Mouse (Mus musculus) erythroblast, embryonic 14.5 days (primary cell): ENCODE results near the gene Pld4. TPM values are rescaled to one million over a fixed set of nuclear protein-coding genes. Genes with fewer than 3 reads are reported as not detected.

ENCODE experiments used
- H3K27me3 ChIP-seq: 2 replicates; pipeline ENCODE4 v1.6.1; 2012; ENCODE audit warnings: inconsistent platforms; ENCODE audit not compliant: control insufficient read depth
- H3K36me3 ChIP-seq: 2 replicates; pipeline ENCODE4 v1.6.1; 2012; ENCODE audit warnings: mild to moderate bottlenecking, inconsistent platforms; ENCODE audit not compliant: control insufficient read depth
- H3K4me1 ChIP-seq: 2 replicates; pipeline ENCODE4 v1.6.1; 2012; ENCODE audit warnings: inconsistent platforms; ENCODE audit not compliant: control insufficient read depth
- H3K4me3 ChIP-seq: replicated peaks from 2 replicates; pipeline ENCODE3; 2012; ENCODE audit warnings: moderate library complexity, mild to moderate bottlenecking, inconsistent platforms
- H3K9me3 ChIP-seq: 2 replicates; pipeline ENCODE4 v1.6.1; 2012; ENCODE audit warnings: low read length, inconsistent platforms, mixed read lengths; ENCODE audit not compliant: control insufficient read depth
- GATA1 ChIP-seq: IDR thresholded peaks from 2 replicates; pipeline ENCODE4 v1.6.1; 2012; ENCODE audit warnings: low read length, inconsistent platforms, mixed read lengths
- TAL1 ChIP-seq: IDR thresholded peaks from 3 replicates; pipeline ENCODE4 v1.6.1; 2012; ENCODE audit warnings: low read length, inconsistent platforms, mixed read lengths
- polyA plus RNA-seq: library from polyadenylated mRNA; stranded (reverse); fragments of >175 nt; gene quantifications from 2 replicates; pipeline ENCODE4 v1.2.3, GENCODE M21; 2012

The Pld4 gene
- polyA plus RNA-seq, 1 experiment = 0.24 TPM

DNA sequence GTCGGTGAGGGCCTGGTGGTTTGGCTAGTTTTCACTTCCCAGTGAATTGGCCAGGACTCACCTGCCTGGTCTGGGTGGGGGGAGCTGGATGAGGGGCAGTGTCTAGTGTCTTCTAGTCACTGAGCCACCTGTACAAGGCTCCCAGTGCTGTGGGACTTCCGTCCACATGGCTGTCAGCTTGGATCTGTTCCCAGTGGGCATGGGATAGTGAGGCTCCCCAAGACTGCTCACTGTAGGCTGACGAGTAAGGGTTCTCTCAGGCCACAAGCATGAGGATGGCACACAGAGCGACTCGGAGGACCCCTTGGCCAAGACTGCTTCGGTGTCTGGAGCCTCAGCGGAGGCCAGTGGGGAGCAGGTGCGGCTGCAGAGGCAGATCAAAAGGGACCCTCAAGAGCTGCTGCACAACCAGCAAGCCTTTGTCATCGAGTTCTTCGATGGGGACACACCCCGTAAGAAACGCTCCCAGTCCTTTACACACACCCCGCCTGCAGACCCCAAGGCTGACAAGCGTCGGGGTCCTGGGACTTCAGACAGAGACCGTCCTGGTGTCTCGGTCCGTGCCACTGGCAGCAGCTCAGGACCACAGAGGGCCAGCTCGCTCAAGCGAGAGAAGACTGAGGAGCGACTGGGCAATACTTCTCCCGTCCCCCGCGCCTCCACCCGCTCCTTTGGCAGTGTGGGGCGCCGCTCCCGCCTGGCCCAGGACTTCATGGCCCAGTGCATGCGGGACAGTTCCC, 24.4 kb upstream of the Pld4 start:
- Histone ChIP-seq H3K4me3 (no peak overlapping the region), H3K27me3 (no peaks in the 10 kb centered on the region), H3K36me3 (peaks cover 22% of the 10 kb centered on the region; the same call in 1 of the 2 replicates), H3K4me1 (no peaks in the 10 kb centered on the region), H3K9me3 (no peaks in the 10 kb centered on the region)
- TF ChIP-seq GATA1 = no peak
- no peak for TF ChIP-seq TAL1

GRCm38 (mm10) chr12:112736636-112736925, 23.9 kb upstream of the Pld4 start:
- Histone ChIP-seq H3K4me3 (no peak overlapping the region), H3K27me3 (no peaks in the 10 kb centered on the region), H3K4me1 (no peaks in the 10 kb centered on the region), H3K9me3 (no peaks in the 10 kb centered on the region), H3K36me3 (peaks cover 18% of the 10 kb centered on the region; the same call in 1 of the 2 replicates)
- TF ChIP-seq TAL1 (no peak), GATA1 (no peak)

DNA sequence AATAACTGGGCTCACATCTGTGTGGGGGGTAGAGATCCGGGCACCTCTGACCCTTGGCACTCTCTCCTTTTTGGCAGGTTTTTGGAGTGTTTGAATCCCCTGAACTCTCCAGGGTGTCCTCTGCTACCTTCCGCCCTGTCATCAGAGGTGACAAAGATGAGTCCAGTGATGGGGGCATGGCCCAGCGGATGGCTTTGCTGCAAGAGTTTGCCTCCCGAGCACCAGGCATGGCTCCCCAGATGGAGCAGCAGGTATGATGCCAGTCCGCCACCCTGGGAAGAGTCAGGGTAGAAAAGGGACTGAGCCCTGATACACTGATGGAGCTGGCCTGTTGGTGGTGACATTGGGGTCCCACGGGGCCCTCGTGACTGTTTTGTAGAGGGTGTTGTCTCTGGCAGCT, 23.4 kb upstream of the Pld4 start:
- no peaks in the 10 kb centered on the region for H3K27me3 ChIP-seq

GRCm38 (mm10) chr12:112737761-112738160, 22.7 kb upstream of the Pld4 start:
- no peaks in the 10 kb centered on the region for H3K9me3 ChIP-seq
- no peaks in the 10 kb centered on the region for H3K27me3 ChIP-seq
- H3K4me1 ChIP-seq = no peaks in the 10 kb centered on the region
- H3K4me3 ChIP-seq = no peak overlapping the region
- peaks cover 16% of the 10 kb centered on the region; the same call in 1 of the 2 replicates for H3K36me3 ChIP-seq
- TF ChIP-seq GATA1 (no peak), TAL1 (no peak)

More for the DNA sequence above, 23.4 kb upstream of the Pld4 start:
- H3K4me1 ChIP-seq = no peaks in the 10 kb centered on the region
- H3K4me3 ChIP-seq = no peak overlapping the region
- peaks cover 18% of the 10 kb centered on the region; the same call in 1 of the 2 replicates for H3K36me3 ChIP-seq
- H3K9me3 ChIP-seq = no peaks in the 10 kb centered on the region
- TF ChIP-seq TAL1 = no peak
- no peak for TF ChIP-seq GATA1

DNA sequence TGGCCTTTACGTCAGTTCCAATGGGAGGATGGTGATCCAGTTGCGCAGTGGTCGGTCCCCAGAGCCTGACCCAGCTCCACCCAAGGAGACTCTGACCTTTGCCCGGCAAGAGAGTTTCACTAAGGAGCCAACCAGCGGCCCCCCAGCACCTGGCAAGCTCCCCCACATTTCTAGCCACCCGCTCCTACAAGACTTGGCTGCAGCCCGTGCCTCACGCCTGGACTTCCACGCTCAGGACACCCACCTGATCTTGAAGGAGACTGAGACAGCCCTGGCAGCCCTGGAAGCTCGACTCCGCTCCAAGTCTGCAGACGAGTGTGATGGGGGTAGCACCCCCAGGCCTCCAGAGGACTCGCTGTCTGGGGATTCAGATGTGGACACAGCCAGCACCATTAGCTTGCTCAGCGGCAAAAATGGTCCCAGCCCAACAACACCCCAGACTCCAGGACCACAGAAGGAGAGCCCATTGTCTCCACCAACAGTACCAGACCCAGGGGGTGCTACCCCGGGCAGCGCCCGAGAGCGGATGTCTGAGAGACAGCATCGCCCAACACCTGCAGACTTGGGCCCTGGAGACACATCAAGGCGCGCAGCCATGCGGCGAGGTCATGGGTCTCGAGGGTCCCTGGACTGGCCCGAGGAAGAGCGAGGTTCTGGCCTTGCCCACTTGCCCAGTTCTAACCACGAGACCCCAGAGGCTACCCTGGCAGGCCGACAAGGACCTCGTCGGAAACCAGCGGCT, 22.0 kb upstream of the Pld4 start:
- no peaks in the 10 kb centered on the region; the same call in 1 of the 2 replicates for H3K4me1 ChIP-seq
- peaks cover 13% of the 10 kb centered on the region; the same call in 1 of the 2 replicates for H3K36me3 ChIP-seq
- no peak overlapping the region for H3K4me3 ChIP-seq
- H3K27me3 ChIP-seq = no peaks in the 10 kb centered on the region
- TF ChIP-seq GATA1 (no peak), TAL1 (no peak)
- H3K9me3 ChIP-seq = no peaks in the 10 kb centered on the region

DNA sequence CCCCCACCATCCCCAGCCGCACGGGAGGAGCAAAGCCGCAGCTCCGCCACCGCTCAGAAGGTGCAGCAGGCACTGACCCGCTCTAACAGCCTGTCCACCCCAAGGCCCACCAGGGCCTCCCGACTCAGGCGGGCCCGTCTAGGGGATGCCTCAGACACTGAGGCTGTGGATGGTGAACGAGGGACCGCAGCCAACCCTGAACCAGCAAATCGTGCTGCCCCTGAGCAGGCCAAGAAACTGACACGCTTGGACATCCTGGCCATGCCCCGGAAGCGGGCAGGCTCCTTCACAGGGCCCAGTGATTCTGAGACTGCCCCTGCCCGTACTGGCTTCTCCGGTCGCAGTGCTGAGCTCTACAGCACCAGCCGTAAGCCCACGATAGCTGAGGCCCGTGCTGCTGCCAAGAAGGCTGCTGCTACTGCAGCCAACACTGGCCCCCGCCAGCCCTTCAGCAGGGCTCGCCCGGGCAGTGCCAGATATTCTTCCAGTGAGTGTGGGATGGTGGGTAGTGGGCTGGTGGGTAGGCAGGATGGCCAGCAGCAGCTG, 21.4 kb upstream of the Pld4 start:
- Histone ChIP-seq H3K4me1 (no peaks in the 10 kb centered on the region; the same call in 1 of the 2 replicates), H3K9me3 (no peaks in the 10 kb centered on the region), H3K27me3 (no peaks in the 10 kb centered on the region), H3K36me3 (peaks cover 15% of the 10 kb centered on the region; the same call in 1 of the 2 replicates), H3K4me3 (no peak overlapping the region)
- TF ChIP-seq TAL1 (no peak), GATA1 (no peak)

DNA sequence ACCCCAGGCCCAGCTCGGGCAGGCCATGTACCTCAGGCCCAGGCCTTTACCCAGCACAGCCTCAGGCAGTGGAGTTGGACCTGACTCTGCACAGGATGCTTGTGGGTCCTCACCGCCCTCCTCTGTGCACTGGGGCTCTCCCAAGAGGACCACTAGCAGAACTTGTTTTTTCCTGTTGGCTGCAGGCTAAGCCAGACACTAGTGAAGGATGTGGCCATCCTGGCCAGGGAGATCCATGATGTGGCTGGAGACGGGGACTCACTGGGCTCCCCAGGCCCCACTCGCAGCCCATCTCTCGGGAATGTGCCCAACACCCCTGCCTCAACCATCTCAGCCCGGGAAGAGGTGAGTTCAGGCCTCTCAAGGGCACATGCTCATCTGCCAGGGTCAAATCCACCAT, 17.7 kb upstream of the Pld4 start:
- no peaks in the 10 kb centered on the region for H3K9me3 ChIP-seq
- H3K27me3 ChIP-seq = no peaks in the 10 kb centered on the region
- TF ChIP-seq TAL1 (no peak), GATA1 (no peak)
- H3K4me3 ChIP-seq = no peak overlapping the region
- H3K36me3 ChIP-seq = peaks cover 6% of the 10 kb centered on the region; the same call in 1 of the 2 replicates
- H3K4me1 ChIP-seq = no peaks in the 10 kb centered on the region; the same call in 1 of the 2 replicates

DNA sequence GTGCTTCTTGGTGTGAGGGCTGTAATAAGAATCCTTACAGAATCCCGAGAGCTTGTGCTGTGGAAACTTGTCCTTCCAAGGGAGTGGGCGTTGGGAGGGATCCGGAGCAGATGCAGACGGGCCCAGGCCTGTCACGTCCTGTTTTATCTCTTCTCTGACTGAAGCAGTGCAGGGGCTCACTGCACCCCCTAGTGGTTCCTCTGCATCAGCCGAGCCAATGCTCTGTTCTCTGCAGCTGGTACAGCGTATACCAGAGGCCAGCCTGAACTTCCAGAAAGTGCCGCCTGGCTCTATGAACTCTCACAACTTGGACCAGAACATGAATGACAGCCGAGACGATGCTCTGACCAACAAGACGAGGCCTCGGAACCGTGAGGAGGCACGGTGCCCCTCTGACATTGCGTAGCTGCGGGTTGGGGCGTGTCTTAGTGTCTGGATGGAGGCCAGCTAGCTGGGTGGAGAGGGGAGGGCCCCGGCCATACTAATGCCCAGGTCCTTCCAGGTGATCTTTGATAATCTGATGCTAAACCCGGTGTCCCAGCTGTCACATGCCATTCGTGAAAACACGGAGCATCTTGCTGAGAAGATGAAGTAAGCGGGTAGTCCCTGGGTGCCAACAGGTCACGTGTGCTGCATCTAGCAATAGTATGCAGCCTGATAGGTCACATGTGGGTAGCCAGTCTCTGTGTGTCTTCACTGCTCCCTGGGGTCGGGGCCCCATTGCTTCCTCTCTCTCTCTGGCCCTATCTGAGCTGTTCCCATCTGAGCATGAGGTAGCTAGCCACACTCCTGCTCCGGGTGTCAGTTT, 17.1 kb upstream of the Pld4 start:
- no peak for TF ChIP-seq GATA1
- TF ChIP-seq TAL1 = no peak
- no peaks in the 10 kb centered on the region for H3K27me3 ChIP-seq
- no peaks in the 10 kb centered on the region; the same call in 1 of the 2 replicates for H3K4me1 ChIP-seq
- peaks cover 6% of the 10 kb centered on the region; the same call in 1 of the 2 replicates for H3K36me3 ChIP-seq
- no peaks in the 10 kb centered on the region for H3K9me3 ChIP-seq
- H3K4me3 ChIP-seq = no peak overlapping the region

GRCm38 (mm10) chr12:112744211-112744610, 16.2 kb upstream of the Pld4 start:
- H3K4me3 ChIP-seq = no peak overlapping the region
- no peaks in the 10 kb centered on the region for H3K9me3 ChIP-seq
- H3K27me3 ChIP-seq = no peaks in the 10 kb centered on the region
- no peaks in the 10 kb centered on the region; the same call in 1 of the 2 replicates for H3K4me1 ChIP-seq
- TF ChIP-seq GATA1 (no peak), TAL1 (no peak)
- H3K36me3 ChIP-seq = peaks cover 4% of the 10 kb centered on the region; the same call in 1 of the 2 replicates
